Mouse (Mus musculus): ENCODE measurements around the gene Olfr561. TPM values are rescaled to one million over a fixed set of nuclear protein-coding genes. Genes with fewer than 3 reads are reported as not detected.

Gene Olfr561
- polyA plus RNA-seq, 1 experiment, result not detected

GRCm38 (mm10) chr7:102803180-102803579, 32.2 kb downstream of the Olfr561 start, which contains the start of gene Olfr564:
Olfr564 (plus strand) TSS chr7:102803480.
- H3ac ChIP-seq (ENCODE audit: control insufficient read depth, insufficient read length), result no peak within 1 kb of the TSS
- no peaks in the 10 kb centered on the region for H3K36me3 ChIP-seq (ENCODE audit: control insufficient read depth, insufficient read depth)
- TF ChIP-seq TCF3 (IDR thresholded peaks at IDR 0.05; ENCODE audit: insufficient read length, low read depth), result no peak
- no peaks in the 10 kb centered on the region for H3K27me3 ChIP-seq (ENCODE audit: control insufficient read depth, insufficient read depth, insufficient read length)
- no peak within 1 kb of the TSS for H3K4me2 ChIP-seq (ENCODE audit: low read depth)
- no peaks in the 10 kb centered on the region for H3K79me2 ChIP-seq (ENCODE audit: control insufficient read depth, insufficient read depth)
- no peak within 1 kb of the TSS for H3K4me3 ChIP-seq

Other genes with a start within 250 kb of the Olfr561 start
- gene Olfr547, start 236.5 kb upstream of the Olfr561 start, polyA plus RNA-seq (2012; fragmentation: generic; extraction: Trizol), result not detected
- gene Olfr548-ps1, start 230.3 kb upstream of the Olfr561 start, polyA plus RNA-seq (2012; fragmentation: generic; extraction: Trizol), result not detected
- not detected for gene Olfr549, start 221.4 kb upstream of the Olfr561 start, polyA plus RNA-seq (2012; fragmentation: generic; extraction: Trizol)
- 0.43 TPM for gene Trim21, start 205.7 kb upstream of the Olfr561 start, polyA plus RNA-seq (2012; fragmentation: generic; extraction: Trizol)
- gene Olfr550, start 199.8 kb upstream of the Olfr561 start, polyA plus RNA-seq (2012; fragmentation: generic; extraction: Trizol), result not detected
- not detected for gene Olfr551, start 179.3 kb upstream of the Olfr561 start, polyA plus RNA-seq (2012; fragmentation: generic; extraction: Trizol)
- gene Olfr552, start 173.5 kb upstream of the Olfr561 start, polyA plus RNA-seq (2012; fragmentation: generic; extraction: Trizol), result not detected
- gene Olfr553, start 153.0 kb upstream of the Olfr561 start, polyA plus RNA-seq (2012; fragmentation: generic; extraction: Trizol), result not detected
- not detected for gene Olfr554, start 132.8 kb upstream of the Olfr561 start, polyA plus RNA-seq (2012; fragmentation: generic; extraction: Trizol)
- gene Olfr555, start 112.4 kb upstream of the Olfr561 start, polyA plus RNA-seq (2012; fragmentation: generic; extraction: Trizol), result not detected
- gene Olfr556, start 106.3 kb upstream of the Olfr561 start, polyA plus RNA-seq (2012; fragmentation: generic; extraction: Trizol), result not detected
- 3.2 TPM for gene Trim68, start 83.9 kb upstream of the Olfr561 start, polyA plus RNA-seq (2012; fragmentation: generic; extraction: Trizol)
- not detected for gene Olfr557, start 75.3 kb upstream of the Olfr561 start, polyA plus RNA-seq (2012; fragmentation: generic; extraction: Trizol)
- not detected for gene Olfr558, start 69.0 kb upstream of the Olfr561 start, polyA plus RNA-seq (2012; fragmentation: generic; extraction: Trizol)
- gene Olfr33, start 52.2 kb upstream of the Olfr561 start, polyA plus RNA-seq (2012; fragmentation: generic; extraction: Trizol), result not detected
- not detected for gene Olfr559, start 43.7 kb upstream of the Olfr561 start, polyA plus RNA-seq (2012; fragmentation: generic; extraction: Trizol)
- gene Olfr560, start 11.9 kb upstream of the Olfr561 start, polyA plus RNA-seq (2012; fragmentation: generic; extraction: Trizol), result not detected
- not detected for gene Olfr78, start 11.8 kb upstream of the Olfr561 start, polyA plus RNA-seq (2012; fragmentation: generic; extraction: Trizol)
- gene Olfr564, start 32.3 kb downstream of the Olfr561 start, polyA plus RNA-seq (2012; fragmentation: generic; extraction: Trizol), result not detected
- not detected for gene Olfr566, start 87.5 kb downstream of the Olfr561 start, polyA plus RNA-seq (2012; fragmentation: generic; extraction: Trizol)
- not detected for gene Olfr568, start 105.9 kb downstream of the Olfr561 start, polyA plus RNA-seq (2012; fragmentation: generic; extraction: Trizol)
- gene Olfr569, start 119.7 kb downstream of the Olfr561 start, polyA plus RNA-seq (2012; fragmentation: generic; extraction: Trizol), result not detected
- not detected for gene Olfr570, start 123.4 kb downstream of the Olfr561 start, polyA plus RNA-seq (2012; fragmentation: generic; extraction: Trizol)
- gene Olfr571, start 146.3 kb downstream of the Olfr561 start, polyA plus RNA-seq (2012; fragmentation: generic; extraction: Trizol), result not detected
- not detected for gene Olfr572, start 153.2 kb downstream of the Olfr561 start, polyA plus RNA-seq (2012; fragmentation: generic; extraction: Trizol)
- gene Olfr573-ps1, start 171.4 kb downstream of the Olfr561 start, polyA plus RNA-seq (2012; fragmentation: generic; extraction: Trizol), result not detected
- not detected for gene Olfr574, start 177.2 kb downstream of the Olfr561 start, polyA plus RNA-seq (2012; fragmentation: generic; extraction: Trizol)
- not detected for gene Olfr575, start 187.6 kb downstream of the Olfr561 start, polyA plus RNA-seq (2012; fragmentation: generic; extraction: Trizol)
- not detected for gene Olfr576, start 191.4 kb downstream of the Olfr561 start, polyA plus RNA-seq (2012; fragmentation: generic; extraction: Trizol)
- gene Olfr577, start 204.7 kb downstream of the Olfr561 start, polyA plus RNA-seq (2012; fragmentation: generic; extraction: Trizol), result not detected
- not detected for gene Olfr578, start 218.1 kb downstream of the Olfr561 start, polyA plus RNA-seq (2012; fragmentation: generic; extraction: Trizol)

Measured in myocyte (in vitro differentiated cells).